ENCODE assay signal across 14 mouse cellular contexts in the genomic region with DNA sequence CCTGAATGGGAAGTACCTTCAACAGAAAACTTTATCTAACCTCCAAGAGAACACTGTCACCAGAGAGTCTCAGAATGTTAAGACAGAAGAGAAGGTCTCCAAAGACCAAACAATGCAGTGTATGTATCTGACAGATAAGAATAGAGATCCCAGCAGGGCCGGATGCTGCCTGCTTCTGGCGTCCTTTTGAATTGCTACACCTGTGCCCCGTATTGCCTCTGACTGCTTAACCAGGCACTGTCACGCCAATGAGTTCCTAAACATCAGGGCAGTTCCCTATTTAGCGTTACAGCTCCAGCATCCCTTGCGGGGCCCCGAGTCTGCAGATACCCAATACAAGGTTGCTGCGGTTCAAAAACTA. TPM values are rescaled to one million over a fixed set of nuclear protein-coding genes. Genes with fewer than 3 reads are reported as not detected.
DNase-seq lines count a peak whose midpoint lies in the region; ATAC-seq lines count a peak whose summit lies in the region.
"Had no signal": no experiment of that assay in that cellular context is flagged by ENCODE, and none has a peak within 500 bp of the region (broad histone marks: within the 10 kb centered on the region; RNA-seq: fewer than 3 reads in every experiment).

No protein-coding gene starts in this region.

- no peak for ATAC-seq in hindbrain, embryonic 13.5 days (ENCODE audit: low FRiP score)
- no peak for ATAC-seq in hindbrain, embryonic 14.5 days (ENCODE audit: low FRiP score)
- no peak for ATAC-seq in midbrain, embryonic 14.5 days (ENCODE audit: low FRiP score, low TSS enrichment)
- ATAC-seq in limb, embryonic 11.5 days (ENCODE audit: insufficient number of reproducible peaks, low FRiP score, low TSS enrichment, low read depth) = no peak
- no peak for ATAC-seq in midbrain, embryonic 16.5 days

- H3K27me3 ChIP-seq in hindbrain, embryonic 13.5 days = no peaks in the 10 kb centered on the region
- H3K27me3 ChIP-seq in hindbrain, embryonic 14.5 days (ENCODE audit: control insufficient read depth, insufficient read depth, low read length) = no peaks in the 10 kb centered on the region
- no peaks in the 10 kb centered on the region for H3K27me3 ChIP-seq in midbrain, embryonic 14.5 days (ENCODE audit: control insufficient read depth, insufficient read depth, low read length)
- H3K27me3 ChIP-seq in midbrain, embryonic 10.5 days (ENCODE audit: low read depth, poor library complexity, severe bottlenecking) = no peaks in the 10 kb centered on the region
- H3K27me3 ChIP-seq in limb, embryonic 11.5 days (ENCODE audit: control insufficient read depth, insufficient read depth, low read length) = no peaks in the 10 kb centered on the region
- no peaks in the 10 kb centered on the region for H3K27me3 ChIP-seq in midbrain, embryonic 16.5 days (ENCODE audit: control insufficient read depth, insufficient read depth, low read depth, low read length)
- H3K27me3 ChIP-seq: heart, embryonic 12.5 days had no signal

- intact Hi-C loops in gastrocnemius, postnatal 36 days (cut with DNase I) = loop anchor here (10.0 kb wide), 1 partner anchor 947 kb away; no protein-coding TSS in a partner anchor

- 66% methylated on average over 8 of the region's 8 CpGs for WGBS in hindbrain, embryonic 13.5 days
- 57% methylated on average over 8 of the region's 8 CpGs for WGBS in hindbrain, embryonic 14.5 days
- 61% methylated on average over 8 of the region's 8 CpGs for WGBS in midbrain, embryonic 14.5 days
- 76% methylated on average over 8 of the region's 8 CpGs for WGBS in midbrain, embryonic 10.5 days
- 71% methylated on average over 8 of the region's 8 CpGs for WGBS in limb, embryonic 11.5 days
- 70% methylated on average over 8 of the region's 8 CpGs for WGBS in midbrain, embryonic 16.5 days

- H3K4me2 ChIP-seq in hindbrain, embryonic 13.5 days = no peak overlapping the region
- H3K4me2 ChIP-seq in hindbrain, embryonic 14.5 days (replicated peaks) = no peak overlapping the region
- no peak overlapping the region for H3K4me2 ChIP-seq in midbrain, embryonic 14.5 days (ENCODE audit: low read length)
- no peak overlapping the region for H3K4me2 ChIP-seq in limb, embryonic 11.5 days (ENCODE audit: low read depth, severe bottlenecking)
- no peak overlapping the region for H3K4me2 ChIP-seq in midbrain, embryonic 16.5 days (ENCODE audit: low read length)
- H3K4me2 ChIP-seq: heart, embryonic 12.5 days had no signal

- H3K9ac ChIP-seq in hindbrain, embryonic 13.5 days = no peak overlapping the region
- H3K9ac ChIP-seq in hindbrain, embryonic 14.5 days = no peak overlapping the region
- H3K9ac ChIP-seq in midbrain, embryonic 14.5 days (replicated peaks; ENCODE audit: low read length) = no peak overlapping the region
- H3K9ac ChIP-seq in limb, embryonic 11.5 days (ENCODE audit: low read length) = no peak overlapping the region
- no peak overlapping the region for H3K9ac ChIP-seq in midbrain, embryonic 16.5 days (ENCODE audit: low read depth, low read length)

- H3K27ac ChIP-seq in hindbrain, embryonic 13.5 days = 0 out of 2 replicates have a peak overlapping the region, but pooled peaks have one; percentile 13
- no peak overlapping the region for H3K27ac ChIP-seq in hindbrain, embryonic 14.5 days
- 0 out of 2 replicates have a peak overlapping the region, but pooled peaks have one; percentile 1 for H3K27ac ChIP-seq in midbrain, embryonic 14.5 days (replicated peaks; ENCODE audit: low read depth, low read length)
- H3K27ac ChIP-seq in midbrain, embryonic 10.5 days (replicated peaks) = no peak overlapping the region
- H3K27ac ChIP-seq in limb, embryonic 11.5 days (replicated peaks; ENCODE audit: low read depth, low read length) = 0 out of 2 replicates have a peak overlapping the region, but pooled peaks have one; percentile 47
- no peak overlapping the region for H3K27ac ChIP-seq in midbrain, embryonic 16.5 days (ENCODE audit: low read length)

- no peak for DNase-seq in hindbrain, embryonic 14.5 days (ENCODE audit: low spot score)
- DNase-seq in midbrain, embryonic 14.5 days = no peak
- DNase-seq in midbrain, embryonic 10.5 days (ENCODE audit: low spot score) = no peak
- no peak for DNase-seq in limb, embryonic 11.5 days (ENCODE audit: low spot score)
- DNase-seq in gastrocnemius, postnatal 36 days = no peak
- DNase-seq: adrenal gland, adult 8-10 months; cerebellum, adult 9-10 months; kidney, adult 2 months; lung, postnatal 10 days; retina, postnatal 1 day had no signal

- no peak overlapping the region for H3K4me3 ChIP-seq in hindbrain, embryonic 13.5 days
- no peak overlapping the region for H3K4me3 ChIP-seq in hindbrain, embryonic 14.5 days (replicated peaks; ENCODE audit: low read length)
- no peak overlapping the region for H3K4me3 ChIP-seq in midbrain, embryonic 14.5 days (replicated peaks; ENCODE audit: low read depth, low read length)
- no peak overlapping the region for H3K4me3 ChIP-seq in midbrain, embryonic 10.5 days
- no peak overlapping the region for H3K4me3 ChIP-seq in limb, embryonic 11.5 days (ENCODE audit: low read depth, low read length)
- no peak overlapping the region for H3K4me3 ChIP-seq in midbrain, embryonic 16.5 days (ENCODE audit: low read depth, low read length)
- H3K4me3 ChIP-seq: heart, embryonic 12.5 days had no signal

- no peaks in the 10 kb centered on the region for H3K36me3 ChIP-seq in hindbrain, embryonic 13.5 days
- H3K36me3 ChIP-seq in hindbrain, embryonic 14.5 days (replicated peaks; ENCODE audit: control insufficient read depth, insufficient read depth) = no peaks in the 10 kb centered on the region
- H3K36me3 ChIP-seq in midbrain, embryonic 14.5 days (ENCODE audit: control insufficient read depth, insufficient read depth, low read length) = no peaks in the 10 kb centered on the region
- no peaks in the 10 kb centered on the region for H3K36me3 ChIP-seq in midbrain, embryonic 10.5 days
- H3K36me3 ChIP-seq in limb, embryonic 11.5 days (ENCODE audit: control insufficient read depth, insufficient read depth, low read length) = no peaks in the 10 kb centered on the region
- H3K36me3 ChIP-seq in midbrain, embryonic 16.5 days (ENCODE audit: control insufficient read depth, insufficient read depth, low read length) = no peaks in the 10 kb centered on the region
- H3K36me3 ChIP-seq: heart, embryonic 12.5 days had no signal

- H3K4me1 ChIP-seq in hindbrain, embryonic 13.5 days (replicated peaks) = peaks cover 71% of the 10 kb centered on the region
- H3K4me1 ChIP-seq in hindbrain, embryonic 14.5 days (replicated peaks; ENCODE audit: control insufficient read depth, insufficient read depth, low read length) = peaks cover 53% of the 10 kb centered on the region
- peaks cover 46% of the 10 kb centered on the region for H3K4me1 ChIP-seq in midbrain, embryonic 14.5 days (ENCODE audit: control insufficient read depth, insufficient read depth, low read length)
- H3K4me1 ChIP-seq in midbrain, embryonic 10.5 days = peaks cover 74% of the 10 kb centered on the region
- peaks cover 44% of the 10 kb centered on the region for H3K4me1 ChIP-seq in limb, embryonic 11.5 days (ENCODE audit: control insufficient read depth, insufficient read depth, low read length)
- peaks cover 54% of the 10 kb centered on the region for H3K4me1 ChIP-seq in midbrain, embryonic 16.5 days (ENCODE audit: control insufficient read depth, insufficient read depth, low read length)

- H3K9me3 ChIP-seq in hindbrain, embryonic 13.5 days = no peaks in the 10 kb centered on the region
- H3K9me3 ChIP-seq in hindbrain, embryonic 14.5 days (ENCODE audit: control insufficient read depth, low read length) = no peaks in the 10 kb centered on the region
- H3K9me3 ChIP-seq in midbrain, embryonic 14.5 days (ENCODE audit: control insufficient read depth, low read length) = no peaks in the 10 kb centered on the region
- H3K9me3 ChIP-seq in midbrain, embryonic 10.5 days (replicated peaks) = no peaks in the 10 kb centered on the region
- H3K9me3 ChIP-seq in limb, embryonic 11.5 days (ENCODE audit: control insufficient read depth, low read length) = no peaks in the 10 kb centered on the region
- no peaks in the 10 kb centered on the region for H3K9me3 ChIP-seq in midbrain, embryonic 16.5 days (replicated peaks; ENCODE audit: control insufficient read depth, low read length, poor library complexity, severe bottlenecking)
- H3K9me3 ChIP-seq: heart, embryonic 12.5 days had no signal

RNA-seq across cellular contexts. Expression of a gene that starts 28.4 kb away (rescaled TPM):
- 18.7 and 20.5 TPM in 2 replicates for polyA plus RNA-seq in hindbrain, embryonic 13.5 days (2015; fragmentation: Nextera tagmentation; extraction: Ambion mirVana)
- polyA plus RNA-seq in hindbrain, embryonic 14.5 days (2014; fragmentation: Nextera tagmentation; extraction: Ambion mirVana) = 32.5 TPM in 2 replicates
- polyA plus RNA-seq in midbrain, embryonic 14.5 days (2014; fragmentation: Nextera tagmentation; extraction: Ambion mirVana) = 32.9 TPM in 2 replicates
- polyA plus RNA-seq in midbrain, embryonic 10.5 days (2016; fragmentation: Nextera tagmentation; extraction: Ambion mirVana) = 11.3 and 11.7 TPM in 2 replicates
- polyA plus RNA-seq in limb, embryonic 11.5 days (2014; fragmentation: Nextera tagmentation; extraction: Ambion mirVana) = 45.5 and 50.1 TPM in 2 replicates
- polyA plus RNA-seq in midbrain, embryonic 16.5 days (2015; fragmentation: Nextera tagmentation; extraction: Ambion mirVana) = 21.4 and 23.5 TPM in 2 replicates
- 1 to 10 TPM; 4.3 to 4.5 TPM for total RNA-seq in gastrocnemius, postnatal 36 days (2021)
- total RNA-seq: common myeloid progenitor, adult 5-6 weeks had no signal

Comparison
In these comparisons a context has a peak if more than half of its experiments do, and no peak if none do; other contexts are left out.
1. H3K27ac ChIP-seq: peak in hindbrain, embryonic 13.5 days (single experiment), midbrain, embryonic 14.5 days (single experiment) and limb, embryonic 11.5 days (single experiment); none in hindbrain, embryonic 14.5 days (single experiment), midbrain, embryonic 10.5 days (single experiment) and midbrain, embryonic 16.5 days (single experiment).